ENCODE assay signal across 23 mouse cellular contexts in the genomic region with DNA sequence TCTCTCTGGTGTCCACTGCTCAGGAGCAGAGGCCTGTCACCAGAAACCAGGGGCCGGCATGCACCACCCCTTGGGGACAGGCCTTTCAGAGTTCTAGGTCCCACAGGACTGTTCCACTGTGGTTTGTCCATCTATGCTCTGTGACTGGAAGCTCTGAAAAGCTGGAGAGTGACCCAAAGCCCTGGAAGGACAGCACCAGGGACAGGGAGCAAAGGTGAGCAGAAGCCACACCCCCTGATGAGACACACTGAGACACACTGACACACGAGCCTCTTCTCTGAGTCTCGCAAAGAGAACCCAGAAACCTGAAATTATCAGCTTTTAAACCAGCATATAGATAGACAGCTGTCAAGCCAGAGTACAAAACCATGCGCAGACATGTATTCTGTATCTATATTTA.
DNase-seq lines count a peak whose midpoint lies in the region; ATAC-seq and TF ChIP-seq lines count a peak whose summit lies in the region.
"Had no signal": no experiment of that assay in that cellular context is flagged by ENCODE, and none has a peak within 500 bp of the region (broad histone marks: within the 10 kb centered on the region; RNA-seq: fewer than 3 reads in every experiment).

No protein-coding gene starts in this region.

- peaks cover 48% of the 10 kb centered on the region for H3K4me1 ChIP-seq in heart, embryonic 11.5 days (ENCODE audit: control insufficient read depth, insufficient read depth, low read length)
- H3K4me1 ChIP-seq in heart, postnatal 0 days (ENCODE audit: control insufficient read depth, insufficient read depth): peaks cover 24% of the 10 kb centered on the region
- H3K4me1 ChIP-seq: hindbrain, embryonic 12.5 days had no signal

- no peak for TF ChIP-seq EP300 in heart, postnatal 0 days (IDR thresholded peaks at IDR 0.05; ENCODE audit: low read depth)

- no peak for TF ChIP-seq CTCF in heart, postnatal 0 days (IDR thresholded peaks at IDR 0.05; ENCODE audit: low read depth)

- H3K4me3 ChIP-seq in heart, embryonic 11.5 days (ENCODE audit: low read depth, low read length): no peak overlapping the region
- H3K4me3 ChIP-seq in heart, postnatal 0 days (ENCODE audit: low read depth, low read length): no peak overlapping the region
- H3K4me3 ChIP-seq: embryonic facial prominence, embryonic 13.5 days; forebrain, embryonic 12.5 days; hindbrain, embryonic 12.5 days had no signal

- no peak overlapping the region for H3K4me2 ChIP-seq in heart, embryonic 11.5 days
- no peak overlapping the region for H3K4me2 ChIP-seq in heart, postnatal 0 days (ENCODE audit: low read depth, low read length)
- H3K4me2 ChIP-seq: embryonic facial prominence, embryonic 13.5 days; forebrain, embryonic 12.5 days; hindbrain, embryonic 12.5 days had no signal

- H3K9ac ChIP-seq in heart, embryonic 11.5 days (ENCODE audit: low read depth, low read length): 0 out of 2 replicates have a peak overlapping the region, but pooled peaks have one; percentile 10
- H3K9ac ChIP-seq in heart, postnatal 0 days (replicated peaks; ENCODE audit: low read depth, low read length): no peak overlapping the region
- H3K9ac ChIP-seq: embryonic facial prominence, embryonic 13.5 days; forebrain, embryonic 12.5 days; hindbrain, embryonic 12.5 days had no signal

- H3K27me3 ChIP-seq in heart, embryonic 11.5 days (ENCODE audit: control insufficient read depth, insufficient read depth, low read length): no peaks in the 10 kb centered on the region
- no peaks in the 10 kb centered on the region for H3K27me3 ChIP-seq in heart, postnatal 0 days (ENCODE audit: control insufficient read depth, insufficient read depth, low read length)
- H3K27me3 ChIP-seq: embryonic facial prominence, embryonic 13.5 days; forebrain, embryonic 12.5 days; hindbrain, embryonic 12.5 days; Patski had no signal

- DNase-seq in adrenal gland, adult 2 months: peak; percentile 66
- no peak for DNase-seq in adrenal gland, postnatal 10 days
- DNase-seq in heart, adult 9 months (ENCODE audit: low spot score in 2 of 2): no peak
- DNase-seq in heart, postnatal 0 days (ENCODE audit: low spot score): no peak
- DNase-seq in heart, adult 11 months: no peak
- DNase-seq in adipocyte (ENCODE audit: low spot score) (peak; percentile 14), MN1 (ENCODE audit: low spot score) (no peak)
- DNase-seq: cerebellum, adult 18-20 months; cerebellum, adult 9-11 months; cerebellum, postnatal 36 days; gastrocnemius, postnatal 10 days; heart, postnatal 4 days; kidney, adult 8-10 months had no signal

- H3K27ac ChIP-seq in heart, embryonic 11.5 days (ENCODE audit: low read depth, low read length): no peak overlapping the region
- H3K27ac ChIP-seq in heart, postnatal 0 days (ENCODE audit: low read depth): peak overlapping the region; percentile 82
- H3K27ac ChIP-seq: embryonic facial prominence, embryonic 13.5 days; forebrain, embryonic 12.5 days; hindbrain, embryonic 12.5 days had no signal

- H3K9me3 ChIP-seq in heart, embryonic 11.5 days (replicated peaks; ENCODE audit: control insufficient read depth, low read length): no peaks in the 10 kb centered on the region
- H3K9me3 ChIP-seq in heart, postnatal 0 days (replicated peaks; ENCODE audit: control insufficient read depth, low read length): no peaks in the 10 kb centered on the region
- H3K9me3 ChIP-seq: embryonic facial prominence, embryonic 13.5 days; forebrain, embryonic 12.5 days; hindbrain, embryonic 12.5 days had no signal

- H3K36me3 ChIP-seq in heart, embryonic 11.5 days (ENCODE audit: control insufficient read depth, insufficient read depth, low read length): peaks cover 19% of the 10 kb centered on the region
- peaks cover 67% of the 10 kb centered on the region for H3K36me3 ChIP-seq in heart, postnatal 0 days (replicated peaks; ENCODE audit: control insufficient read depth, insufficient read depth, low read length)

- WGBS in heart, embryonic 11.5 days (ENCODE audit: insufficient replicate concordance): 79% methylated on average over 4 of the region's 4 CpGs
- WGBS in heart, postnatal 0 days: 72% methylated on average over 4 of the region's 4 CpGs

- ATAC-seq in heart, embryonic 11.5 days (replicated peaks; ENCODE audit: insufficient number of reproducible peaks, low FRiP score, low TSS enrichment): no peak
- ATAC-seq in heart, postnatal 0 days (ENCODE audit: insufficient read depth, low read depth): no peak
- ATAC-seq: activated CD4-positive, CD25-positive, alpha-beta regulatory T cell, adult 4 months; forebrain, embryonic 16.5 days; hindbrain, embryonic 16.5 days; inflammation-experienced regulatory T-cells, adult 6 months; intestine, postnatal 0 days; Patski had no signal

Comparison
In these comparisons a context has a peak if more than half of its experiments do, and no peak if none do; other contexts are left out.
1. DNase-seq: peak in adrenal gland, adult 2 months (single experiment) and adipocyte (single experiment); none in adrenal gland, postnatal 10 days (single experiment), heart, adult 9 months (0 of 2), heart, postnatal 0 days (single experiment), heart, adult 11 months (single experiment) and MN1 (single experiment).